19 mouse cellular contexts compared by ENCODE assay signal in genomic region chrX:57798869-57799268, GRCm38 (mm10).
DNase-seq lines count a peak whose midpoint lies in the region; ATAC-seq lines count a peak whose summit lies in the region.
"Had no signal": no experiment of that assay in that cellular context is flagged by ENCODE, and none has a peak within 500 bp of the region (broad histone marks: within the 10 kb centered on the region; RNA-seq: fewer than 3 reads in every experiment).

No protein-coding gene starts in this region.

- no peak for DNase-seq in forebrain, embryonic 14.5 days (ENCODE audit: low spot score)
- DNase-seq in forebrain, embryonic 11.5 days (ENCODE audit: low spot score), result no peak
- DNase-seq in neural tube, embryonic 10.5 days (ENCODE audit: extremely low spot score, low spot score), result no peak
- DNase-seq in hindbrain, embryonic 11.5 days (ENCODE audit: low spot score), result no peak
- no peak for DNase-seq in frontal cortex, postnatal 25 days (ENCODE audit: low spot score in 2 of 2)
- DNase-seq: adrenal gland, postnatal 25 days; cerebellum, adult 9-11 months; embryo, embryonic 11 days; gastrocnemius, postnatal 10 days; kidney, adult 18-20 months; kidney, postnatal 10 days; left cerebral cortex, postnatal 4 days; lung, adult 2 months; lung, postnatal 4 days had no signal

- no peak overlapping the region for H3K4me2 ChIP-seq in forebrain, embryonic 14.5 days (ENCODE audit: low read length)
- H3K4me2 ChIP-seq in forebrain, embryonic 11.5 days (ENCODE audit: low read depth, low read length, severe bottlenecking), result no peak overlapping the region
- no peak overlapping the region for H3K4me2 ChIP-seq in neural tube, embryonic 12.5 days (replicated peaks)
- no peak overlapping the region for H3K4me2 ChIP-seq in midbrain, embryonic 13.5 days (replicated peaks)
- H3K4me2 ChIP-seq in hindbrain, embryonic 11.5 days (replicated peaks; ENCODE audit: low read depth, low read length), result no peak overlapping the region
- H3K4me2 ChIP-seq: embryonic facial prominence, embryonic 15.5 days had no signal

- ATAC-seq in forebrain, embryonic 14.5 days, result peak; percentile 26; the same call in 1 of the 2 replicates
- no peak for ATAC-seq in forebrain, embryonic 11.5 days (replicated peaks; ENCODE audit: low FRiP score)
- peak; percentile 51; the same call in 1 of the 2 replicates for ATAC-seq in neural tube, embryonic 12.5 days (ENCODE audit: low FRiP score, low read depth)
- ATAC-seq in midbrain, embryonic 13.5 days, result 0 out of 2 replicates have a peak, but pooled peaks have one; percentile 65
- ATAC-seq in hindbrain, embryonic 11.5 days (ENCODE audit: low FRiP score), result no peak
- no peak for ATAC-seq in megakaryocyte, adult 5-6 weeks (ENCODE audit: poor library complexity, severe bottlenecking)

- 34% methylated on average over 2 of the region's 2 CpGs for WGBS in forebrain, embryonic 14.5 days
- WGBS in forebrain, embryonic 11.5 days, result 25% methylated on average over 2 of the region's 2 CpGs
- 46% methylated on average over 2 of the region's 2 CpGs for WGBS in neural tube, embryonic 12.5 days
- whole genome bisulfite sequencing in midbrain, embryonic 13.5 days, result 36% methylated on average over 2 of the region's 2 CpGs
- WGBS in hindbrain, embryonic 11.5 days, result 30% methylated on average over 2 of the region's 2 CpGs

- no peaks in the 10 kb centered on the region for H3K4me1 ChIP-seq in forebrain, embryonic 14.5 days (ENCODE audit: control insufficient read depth, insufficient read depth, low read length)
- H3K4me1 ChIP-seq in forebrain, embryonic 11.5 days (replicated peaks; ENCODE audit: control insufficient read depth, insufficient read depth, low read length), result peaks cover 6% of the 10 kb centered on the region; the same call in 1 of the 2 replicates
- H3K4me1 ChIP-seq in neural tube, embryonic 12.5 days, result no peaks in the 10 kb centered on the region
- peaks cover 12% of the 10 kb centered on the region for H3K4me1 ChIP-seq in midbrain, embryonic 13.5 days (replicated peaks)
- H3K4me1 ChIP-seq in hindbrain, embryonic 11.5 days (replicated peaks; ENCODE audit: control insufficient read depth, insufficient read depth, low read length), result no peaks in the 10 kb centered on the region
- H3K4me1 ChIP-seq: embryonic facial prominence, embryonic 15.5 days had no signal

- no peak overlapping the region for H3K4me3 ChIP-seq in forebrain, embryonic 14.5 days (ENCODE audit: low read depth, low read length)
- no peak overlapping the region for H3K4me3 ChIP-seq in forebrain, embryonic 11.5 days (ENCODE audit: low read depth, low read length)
- no peak overlapping the region for H3K4me3 ChIP-seq in neural tube, embryonic 12.5 days
- H3K4me3 ChIP-seq in midbrain, embryonic 13.5 days (replicated peaks), result no peak overlapping the region
- H3K4me3 ChIP-seq in hindbrain, embryonic 11.5 days (ENCODE audit: low read depth, low read length), result no peak overlapping the region
- H3K4me3 ChIP-seq: embryonic facial prominence, embryonic 15.5 days; layer of hippocampus, adult 2 months had no signal

- no peak overlapping the region for H3K27ac ChIP-seq in forebrain, embryonic 14.5 days (ENCODE audit: low read depth, low read length)
- no peak overlapping the region for H3K27ac ChIP-seq in forebrain, embryonic 11.5 days (ENCODE audit: low read depth, low read length)
- no peak overlapping the region for H3K27ac ChIP-seq in neural tube, embryonic 12.5 days
- peak overlapping the region; percentile 65 for H3K27ac ChIP-seq in midbrain, embryonic 13.5 days
- no peak overlapping the region for H3K27ac ChIP-seq in hindbrain, embryonic 11.5 days (ENCODE audit: low read depth, low read length)
- H3K27ac ChIP-seq: embryonic facial prominence, embryonic 15.5 days; layer of hippocampus, adult 2 months had no signal

- no peaks in the 10 kb centered on the region for H3K9me3 ChIP-seq in forebrain, embryonic 14.5 days (replicated peaks; ENCODE audit: control insufficient read depth, low read length)
- no peaks in the 10 kb centered on the region for H3K9me3 ChIP-seq in forebrain, embryonic 11.5 days (ENCODE audit: control insufficient read depth, low read length)
- H3K9me3 ChIP-seq in neural tube, embryonic 12.5 days, result no peaks in the 10 kb centered on the region
- H3K9me3 ChIP-seq in midbrain, embryonic 13.5 days, result no peaks in the 10 kb centered on the region
- H3K9me3 ChIP-seq in hindbrain, embryonic 11.5 days (ENCODE audit: control insufficient read depth, low read length), result no peaks in the 10 kb centered on the region
- H3K9me3 ChIP-seq: embryonic facial prominence, embryonic 15.5 days had no signal

- H3K36me3 ChIP-seq in forebrain, embryonic 14.5 days (ENCODE audit: control insufficient read depth, insufficient read depth, low read length), result no peaks in the 10 kb centered on the region
- H3K36me3 ChIP-seq in forebrain, embryonic 11.5 days (ENCODE audit: control insufficient read depth, insufficient read depth, low read length), result no peaks in the 10 kb centered on the region
- no peaks in the 10 kb centered on the region for H3K36me3 ChIP-seq in neural tube, embryonic 12.5 days
- H3K36me3 ChIP-seq in midbrain, embryonic 13.5 days, result no peaks in the 10 kb centered on the region
- H3K36me3 ChIP-seq in hindbrain, embryonic 11.5 days (ENCODE audit: control insufficient read depth, insufficient read depth, low read length), result no peaks in the 10 kb centered on the region
- H3K36me3 ChIP-seq: embryonic facial prominence, embryonic 15.5 days had no signal

- H3K27me3 ChIP-seq in forebrain, embryonic 14.5 days (replicated peaks; ENCODE audit: control insufficient read depth, insufficient read depth, low read length), result no peaks in the 10 kb centered on the region
- no peaks in the 10 kb centered on the region for H3K27me3 ChIP-seq in forebrain, embryonic 11.5 days (ENCODE audit: control insufficient read depth, insufficient read depth, low read length)
- no peaks in the 10 kb centered on the region for H3K27me3 ChIP-seq in neural tube, embryonic 12.5 days (replicated peaks)
- no peaks in the 10 kb centered on the region for H3K27me3 ChIP-seq in midbrain, embryonic 13.5 days
- H3K27me3 ChIP-seq in hindbrain, embryonic 11.5 days (ENCODE audit: control insufficient read depth, insufficient read depth, low read length), result no peaks in the 10 kb centered on the region
- H3K27me3 ChIP-seq: embryonic facial prominence, embryonic 15.5 days had no signal

- no peak overlapping the region for H3K9ac ChIP-seq in forebrain, embryonic 14.5 days (ENCODE audit: low read length)
- no peak overlapping the region for H3K9ac ChIP-seq in forebrain, embryonic 11.5 days (ENCODE audit: low read length)
- H3K9ac ChIP-seq in neural tube, embryonic 12.5 days, result no peak overlapping the region
- H3K9ac ChIP-seq in midbrain, embryonic 13.5 days (replicated peaks), result no peak overlapping the region
- H3K9ac ChIP-seq in hindbrain, embryonic 11.5 days (ENCODE audit: low read depth, low read length), result no peak overlapping the region
- H3K9ac ChIP-seq: embryonic facial prominence, embryonic 15.5 days had no signal

Comparison
In these comparisons a context has a peak if more than half of its experiments do, and no peak if none do; other contexts are left out.
1. ATAC-seq: peak in forebrain, embryonic 14.5 days (single experiment), neural tube, embryonic 12.5 days (single experiment) and midbrain, embryonic 13.5 days (single experiment); none in forebrain, embryonic 11.5 days (single experiment), hindbrain, embryonic 11.5 days (single experiment) and megakaryocyte, adult 5-6 weeks (single experiment).